Mouse (Mus musculus): ENCODE results near the gene Clasp1. TPM values are rescaled to one million over a fixed set of nuclear protein-coding genes. Genes with fewer than 3 reads are reported as not detected.

Clasp1 gene
- total RNA-seq, 1 experiment from 2014 or later = 66.0 TPM

DNA sequence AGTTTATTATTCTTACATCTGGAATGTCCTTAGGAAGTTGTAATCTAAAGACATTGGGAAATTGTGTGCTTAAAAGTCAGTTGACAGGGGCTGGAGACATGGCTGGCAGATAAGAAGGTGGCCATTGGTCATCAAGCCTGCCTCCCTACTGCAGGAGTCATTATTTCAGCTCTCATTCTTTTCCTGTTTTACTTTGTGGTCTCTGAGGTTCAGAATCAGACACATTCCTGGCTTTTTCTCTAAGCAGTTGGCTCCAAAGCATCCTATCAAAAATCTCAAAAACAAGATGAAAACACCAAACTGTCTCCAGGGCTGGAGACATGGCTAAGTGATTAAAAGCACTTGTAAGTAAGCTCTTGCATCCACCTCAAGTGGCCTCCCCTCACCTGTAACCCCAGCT, 49.5 kb downstream of the Clasp1 start:
- no peak for ATAC-seq (replicated peaks in 1 of 2; ENCODE audit: insufficient read depth in 1 of 2, low FRiP score in 2 of 2, low TSS enrichment in 1 of 2, low read depth in 1 of 2, poor library complexity in 2 of 2, severe bottlenecking in 2 of 2)

DNA sequence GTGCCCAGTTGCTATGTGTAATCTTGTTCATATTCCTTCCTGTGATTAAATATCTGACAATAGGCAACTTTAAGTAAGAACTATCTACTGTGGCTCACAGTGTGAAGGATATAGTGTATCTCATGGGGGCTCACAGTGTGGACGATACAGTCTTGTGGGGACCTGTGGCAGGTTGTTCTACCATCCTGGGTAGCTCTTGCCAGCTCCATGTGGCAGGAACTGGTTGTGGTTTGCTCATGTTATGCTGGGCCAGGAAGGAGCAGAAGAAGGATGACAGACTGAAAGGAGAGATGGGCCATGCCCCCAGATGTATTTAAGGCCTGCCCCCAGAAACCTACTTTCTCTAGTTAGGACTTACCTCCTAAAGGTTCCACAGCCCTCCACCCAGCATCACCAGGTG, 51.7 kb downstream of the Clasp1 start:
- ATAC-seq (replicated peaks in 1 of 2; ENCODE audit: insufficient read depth in 1 of 2, low FRiP score in 2 of 2, low TSS enrichment in 1 of 2, low read depth in 1 of 2, poor library complexity in 2 of 2, severe bottlenecking in 2 of 2) = peak; percentile 42 to 58; a peak in 2 of 4 replicates

DNA sequence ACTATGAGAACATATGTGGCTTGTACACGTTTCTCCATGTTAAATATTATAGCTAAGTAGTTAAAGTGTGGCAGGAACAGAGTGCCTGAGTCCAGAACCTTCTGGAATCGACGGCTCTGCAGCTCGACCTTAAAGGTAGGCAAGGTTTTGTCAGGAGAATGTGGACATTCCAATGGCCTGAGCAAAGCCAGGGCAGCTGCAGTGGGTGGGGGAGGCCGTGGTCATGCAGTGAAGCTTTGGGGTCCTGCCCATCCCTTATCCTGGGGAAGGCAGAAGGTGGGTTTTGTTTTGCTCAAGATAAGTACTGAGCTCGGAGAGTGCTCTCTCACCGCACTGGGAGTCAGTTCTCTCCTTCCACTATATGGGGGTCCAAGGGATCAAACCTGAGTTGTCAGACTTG, 55.6 kb downstream of the Clasp1 start:
- no peak for ATAC-seq (replicated peaks in 1 of 2; ENCODE audit: insufficient read depth in 1 of 2, low FRiP score in 2 of 2, low TSS enrichment in 1 of 2, low read depth in 1 of 2, poor library complexity in 2 of 2, severe bottlenecking in 2 of 2)

DNA sequence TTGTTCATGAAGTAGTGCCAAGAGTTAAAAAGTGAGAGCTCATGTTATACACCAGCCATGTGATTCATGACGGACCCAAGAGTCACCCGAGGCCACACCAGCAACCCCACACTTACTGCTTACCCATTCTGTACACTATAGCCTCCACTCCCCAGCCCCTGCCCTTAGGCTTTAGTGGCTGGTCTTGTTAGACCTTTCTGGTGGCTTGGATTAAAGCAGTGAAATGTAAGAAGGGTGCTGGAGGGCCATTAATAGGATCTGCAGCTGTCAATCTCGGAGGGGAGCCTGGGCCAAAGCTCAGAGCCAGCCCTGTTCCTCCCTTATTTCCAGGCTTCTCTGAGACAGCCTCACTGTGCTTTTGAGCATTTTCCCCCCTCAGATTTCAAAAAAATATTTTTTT, 56.1 kb downstream of the Clasp1 start:
- ATAC-seq (replicated peaks in 1 of 2; ENCODE audit: insufficient read depth in 1 of 2, low FRiP score in 2 of 2, low TSS enrichment in 1 of 2, low read depth in 1 of 2, poor library complexity in 2 of 2, severe bottlenecking in 2 of 2) = no peak

DNA sequence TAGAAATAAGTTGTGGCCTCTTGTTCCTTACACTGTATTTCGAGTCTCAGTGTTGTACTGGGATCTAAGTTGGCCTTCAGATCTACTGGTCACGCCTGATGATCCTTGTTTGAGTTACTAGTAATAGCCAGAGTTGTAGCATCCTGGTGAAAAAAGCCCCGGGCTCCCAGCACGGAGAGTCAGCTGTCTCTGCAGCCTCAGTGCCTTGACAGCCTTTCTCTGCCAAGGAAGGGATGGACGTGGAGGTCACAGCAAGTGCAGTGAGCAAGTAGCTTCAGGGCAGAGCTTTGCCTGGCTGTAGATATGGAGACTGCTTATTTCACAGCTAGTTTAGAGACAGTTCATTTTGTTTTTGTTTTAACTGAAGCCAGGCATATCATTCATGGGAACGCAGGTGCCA, 56.6 kb downstream of the Clasp1 start:
- ATAC-seq (replicated peaks in 1 of 2; ENCODE audit: insufficient read depth in 1 of 2, low FRiP score in 2 of 2, low TSS enrichment in 1 of 2, low read depth in 1 of 2, poor library complexity in 2 of 2, severe bottlenecking in 2 of 2) = no peak

DNA sequence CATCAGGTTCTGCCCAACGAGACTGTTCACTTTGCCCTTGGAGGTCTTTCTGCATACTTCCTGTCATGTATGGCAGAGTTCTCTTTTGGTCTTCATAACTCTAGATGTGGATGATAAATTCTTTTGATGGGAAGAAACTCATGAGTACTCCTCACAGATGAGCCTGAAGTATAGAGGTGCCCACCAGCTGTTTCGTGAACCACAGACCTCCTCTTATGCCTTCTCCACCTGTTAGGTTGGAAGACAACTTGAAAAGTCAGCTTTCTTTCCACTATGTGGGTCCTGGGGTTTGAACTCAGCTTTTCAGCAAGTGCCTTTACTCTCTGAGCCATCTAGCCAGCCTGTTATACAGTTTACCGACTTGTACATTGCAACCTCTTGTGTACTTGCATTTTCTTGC, 57.1 kb downstream of the Clasp1 start:
- no peak for ATAC-seq (replicated peaks in 1 of 2; ENCODE audit: insufficient read depth in 1 of 2, low FRiP score in 2 of 2, low TSS enrichment in 1 of 2, low read depth in 1 of 2, poor library complexity in 2 of 2, severe bottlenecking in 2 of 2)

DNA sequence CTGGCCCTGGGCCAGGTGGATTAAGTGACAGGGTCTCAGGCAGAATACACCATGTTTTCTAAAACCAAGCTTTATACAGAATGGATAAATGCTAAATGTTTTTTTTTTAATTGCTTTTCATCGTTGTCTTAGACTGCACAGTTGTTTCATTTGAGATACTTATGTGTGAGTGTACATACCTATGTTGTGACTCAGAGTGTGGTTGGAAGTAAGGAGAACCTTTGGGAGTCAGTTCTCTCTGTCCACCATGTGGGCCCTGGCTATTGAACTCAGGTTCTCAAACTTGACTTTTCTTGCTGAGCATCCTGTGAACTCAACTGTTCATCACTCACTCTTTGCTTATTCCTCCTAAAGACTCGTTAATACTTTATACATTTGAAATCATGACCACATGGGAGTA, 58.3 kb downstream of the Clasp1 start:
- ATAC-seq (replicated peaks in 1 of 2; ENCODE audit: insufficient read depth in 1 of 2, low FRiP score in 2 of 2, low TSS enrichment in 1 of 2, low read depth in 1 of 2, poor library complexity in 2 of 2, severe bottlenecking in 2 of 2) = no peak

DNA sequence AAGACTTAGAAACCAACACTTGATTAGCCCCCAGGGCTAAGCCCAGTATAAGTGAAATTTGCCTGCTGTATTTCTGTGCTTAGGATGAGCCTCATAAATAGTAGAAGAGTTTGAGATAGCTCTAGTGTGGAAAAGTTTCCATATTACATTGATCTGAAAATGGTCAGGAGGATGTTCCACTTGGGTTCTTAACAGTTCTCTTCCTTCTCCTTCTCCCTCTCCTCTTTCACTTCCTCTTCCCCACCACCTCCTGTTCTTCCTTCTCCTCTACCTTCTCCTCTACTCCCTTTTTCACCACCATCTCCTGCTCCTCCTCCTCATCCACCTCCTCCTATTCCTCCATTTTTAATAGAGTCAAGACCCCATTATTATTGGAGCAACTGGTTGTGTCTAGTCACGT, 59.4 kb downstream of the Clasp1 start:
- ATAC-seq (replicated peaks in 1 of 2; ENCODE audit: insufficient read depth in 1 of 2, low FRiP score in 2 of 2, low TSS enrichment in 1 of 2, low read depth in 1 of 2, poor library complexity in 2 of 2, severe bottlenecking in 2 of 2) = no peak

DNA sequence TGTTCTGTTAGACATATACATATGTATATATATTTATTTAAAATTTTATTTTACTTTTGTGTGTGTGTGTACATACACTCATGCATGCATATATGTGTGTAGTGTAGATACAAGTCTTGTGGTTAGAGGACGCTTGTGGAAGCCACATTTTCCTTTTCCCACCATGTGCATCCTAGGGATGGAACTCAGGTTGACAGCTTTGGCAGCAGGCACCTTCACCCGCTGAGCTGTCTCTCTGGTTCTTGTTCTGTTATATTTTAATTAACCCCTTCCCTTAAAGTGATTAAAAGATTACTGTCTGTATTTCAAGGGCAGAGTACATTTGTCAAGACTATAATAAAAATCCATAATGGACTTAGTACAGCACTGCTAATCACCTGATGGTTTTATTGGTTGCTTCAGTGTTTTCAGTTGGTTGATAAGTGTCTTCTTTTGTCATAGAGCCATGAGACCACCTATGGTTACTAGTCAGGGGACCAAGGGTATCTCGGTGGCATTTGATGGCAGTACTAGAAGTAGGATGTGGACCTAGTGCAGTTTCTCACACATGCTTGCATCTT, 62.1 kb downstream of the Clasp1 start:
- ATAC-seq (replicated peaks in 1 of 2; ENCODE audit: insufficient read depth in 1 of 2, low FRiP score in 2 of 2, low TSS enrichment in 1 of 2, low read depth in 1 of 2, poor library complexity in 2 of 2, severe bottlenecking in 2 of 2) = no peak

DNA sequence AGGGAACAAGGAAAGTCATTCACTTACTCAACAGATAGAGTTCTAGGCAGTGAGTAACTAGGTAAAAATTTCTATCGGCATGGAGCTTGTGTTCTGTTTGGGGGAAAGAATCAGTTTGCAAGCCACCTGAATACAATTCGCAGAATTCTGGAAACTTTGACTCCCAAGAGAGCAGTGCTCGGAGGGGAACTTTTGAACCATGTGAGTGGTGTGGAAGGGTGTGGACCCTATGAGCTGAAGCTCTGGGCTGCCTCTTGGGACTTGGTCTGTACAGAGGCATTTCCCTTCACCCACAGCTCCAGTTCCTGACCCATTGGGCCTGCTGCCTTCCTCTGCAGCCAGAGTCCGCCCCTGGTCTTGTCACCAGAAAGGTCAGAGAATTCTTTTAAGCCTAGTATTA, 64.7 kb downstream of the Clasp1 start:
- ATAC-seq (replicated peaks in 1 of 2; ENCODE audit: insufficient read depth in 1 of 2, low FRiP score in 2 of 2, low TSS enrichment in 1 of 2, low read depth in 1 of 2, poor library complexity in 2 of 2, severe bottlenecking in 2 of 2) = no peak

DNA sequence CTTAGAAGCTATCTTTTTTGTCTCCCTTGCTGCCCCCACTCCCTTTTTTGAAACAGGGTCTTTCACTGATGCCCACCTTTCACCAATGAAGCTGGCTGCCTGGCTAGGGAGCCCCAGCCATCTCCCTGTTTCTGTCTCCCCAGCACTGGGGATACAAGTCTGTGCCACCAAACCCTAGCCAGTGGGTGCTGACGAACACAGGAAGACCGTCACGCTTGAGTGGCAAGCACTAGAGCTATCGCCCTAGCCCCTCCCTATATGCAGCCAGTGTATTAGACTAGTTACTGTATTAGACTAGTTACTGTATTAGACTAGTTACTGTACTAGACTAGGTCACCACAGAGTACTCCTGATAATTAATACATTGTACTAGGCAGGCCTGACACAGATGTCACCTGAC, 66.0 kb downstream of the Clasp1 start:
- no peak for ATAC-seq (replicated peaks in 1 of 2; ENCODE audit: insufficient read depth in 1 of 2, low FRiP score in 2 of 2, low TSS enrichment in 1 of 2, low read depth in 1 of 2, poor library complexity in 2 of 2, severe bottlenecking in 2 of 2)

DNA sequence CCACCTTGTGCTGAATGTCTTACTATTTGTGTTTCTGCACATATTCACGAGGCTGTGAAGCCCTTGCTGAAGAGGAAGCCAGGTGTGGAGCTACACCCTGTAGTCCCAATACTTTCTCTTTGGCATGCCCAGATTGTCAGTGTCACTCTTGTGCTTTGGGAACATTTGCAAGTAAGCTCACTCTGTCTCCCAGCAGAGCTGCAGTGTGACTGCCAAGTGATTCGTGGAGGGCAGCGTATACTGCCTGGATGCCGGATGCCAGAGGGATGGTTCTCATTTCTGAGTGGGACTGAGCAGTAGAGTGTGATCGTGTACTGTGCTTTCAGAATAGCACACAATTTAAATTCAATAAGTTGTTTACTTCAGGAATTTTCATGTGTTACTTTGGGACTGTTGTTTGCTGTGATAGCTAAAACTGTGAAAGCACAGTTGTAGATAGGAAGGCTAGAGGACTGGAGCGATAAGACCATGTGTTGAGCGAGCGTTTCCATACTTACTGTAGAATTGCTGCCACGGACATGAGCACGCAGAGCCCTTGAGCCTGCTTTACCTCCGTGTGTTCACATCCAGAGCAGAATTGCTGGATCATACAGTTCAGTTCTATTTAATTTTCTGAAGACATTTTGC, 68.5 kb downstream of the Clasp1 start:
- no peak for ATAC-seq (replicated peaks in 1 of 2; ENCODE audit: insufficient read depth in 1 of 2, low FRiP score in 2 of 2, low TSS enrichment in 1 of 2, low read depth in 1 of 2, poor library complexity in 2 of 2, severe bottlenecking in 2 of 2)

DNA sequence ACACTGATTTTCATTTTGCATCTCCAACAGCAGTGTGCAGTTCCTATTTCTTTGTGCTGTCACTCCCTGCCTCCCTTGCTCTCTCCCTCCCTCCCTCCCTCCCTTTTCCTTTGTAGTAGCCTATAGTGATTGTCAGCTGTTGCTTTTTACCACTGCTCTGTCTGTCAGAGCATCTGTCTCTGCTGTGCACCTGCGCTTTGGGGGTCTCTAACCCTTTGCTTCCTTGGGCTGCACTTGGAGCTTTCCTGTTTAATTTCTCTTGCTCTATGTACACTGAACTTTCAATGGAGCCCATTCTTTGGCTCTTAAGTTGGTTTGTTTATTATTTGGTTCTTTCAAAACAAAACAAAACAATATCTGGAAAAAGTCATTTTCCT, 69.0 kb downstream of the Clasp1 start:
- no peak for ATAC-seq (replicated peaks in 1 of 2; ENCODE audit: insufficient read depth in 1 of 2, low FRiP score in 2 of 2, low TSS enrichment in 1 of 2, low read depth in 1 of 2, poor library complexity in 2 of 2, severe bottlenecking in 2 of 2)

DNA sequence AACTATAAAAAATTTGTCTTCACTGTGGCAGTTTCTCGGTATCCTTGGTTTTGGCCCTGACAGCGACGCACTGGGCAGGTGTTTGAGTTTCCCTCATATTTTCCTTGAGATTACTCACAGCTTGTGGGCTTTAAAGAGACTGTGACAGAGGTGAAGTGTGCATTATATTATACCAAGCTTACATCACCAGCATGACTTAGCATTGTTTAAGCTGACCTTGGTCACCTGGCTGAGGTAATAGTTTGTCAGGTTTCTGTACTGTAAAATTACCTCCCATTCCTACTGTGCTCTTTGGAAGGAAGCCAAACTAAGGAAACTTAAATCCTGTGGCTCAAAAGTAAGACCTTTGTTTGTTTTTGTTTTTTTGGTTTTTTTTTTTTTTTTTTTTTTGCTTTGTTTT, 69.4 kb downstream of the Clasp1 start:
- no peak for ATAC-seq (replicated peaks in 1 of 2; ENCODE audit: insufficient read depth in 1 of 2, low FRiP score in 2 of 2, low TSS enrichment in 1 of 2, low read depth in 1 of 2, poor library complexity in 2 of 2, severe bottlenecking in 2 of 2)

DNA sequence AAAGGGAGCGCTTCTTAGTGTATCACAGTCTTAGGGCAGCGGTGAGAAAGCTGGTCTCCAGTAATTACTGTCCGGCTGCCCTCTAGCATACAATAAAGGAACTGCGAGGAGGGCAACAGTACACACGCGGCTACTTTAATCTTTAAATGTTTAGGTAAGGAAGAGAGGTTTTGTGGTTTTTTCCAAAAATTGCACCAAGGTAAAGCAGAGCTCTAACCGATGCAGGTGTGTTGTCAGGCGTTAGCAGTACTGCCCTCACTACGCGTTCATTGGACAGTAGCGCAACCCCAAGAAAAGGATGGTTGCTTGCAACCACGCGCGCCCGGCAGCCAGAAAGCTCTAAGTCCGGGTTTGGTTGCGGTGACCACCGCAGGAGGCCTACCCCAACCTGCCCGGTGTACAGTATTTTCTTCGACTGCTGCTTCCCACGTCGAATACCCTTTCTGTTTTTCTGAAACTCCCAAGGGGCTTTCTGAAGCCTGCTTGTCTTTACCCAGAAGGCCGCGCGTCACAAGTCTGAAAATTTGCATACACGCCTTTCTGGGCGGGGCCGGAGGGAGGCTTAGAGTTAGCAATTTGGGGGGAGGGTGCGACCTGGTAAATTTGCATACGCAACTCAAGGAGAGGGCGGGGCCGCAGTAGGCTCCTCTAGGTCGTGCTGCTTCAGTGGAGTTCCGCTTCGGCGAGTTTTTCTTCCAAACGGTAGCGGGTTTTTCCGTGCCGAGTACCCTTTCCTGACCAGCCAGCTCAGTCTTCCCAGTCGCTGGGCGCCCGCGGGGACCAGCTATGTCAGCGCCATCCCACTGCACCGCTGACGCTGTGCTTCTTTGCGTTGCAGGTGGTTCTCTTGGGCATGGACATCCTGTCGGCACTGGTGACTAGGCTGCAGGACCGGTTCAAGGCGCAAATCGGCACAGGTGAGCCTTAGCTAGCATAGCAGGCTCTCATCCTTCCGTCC, 70.4 kb downstream of the Clasp1 start:
- ATAC-seq (replicated peaks in 1 of 2; ENCODE audit: insufficient read depth in 1 of 2, low FRiP score in 2 of 2, low TSS enrichment in 1 of 2, low read depth in 1 of 2, poor library complexity in 2 of 2, severe bottlenecking in 2 of 2) = peak; percentile 83 to 89

DNA sequence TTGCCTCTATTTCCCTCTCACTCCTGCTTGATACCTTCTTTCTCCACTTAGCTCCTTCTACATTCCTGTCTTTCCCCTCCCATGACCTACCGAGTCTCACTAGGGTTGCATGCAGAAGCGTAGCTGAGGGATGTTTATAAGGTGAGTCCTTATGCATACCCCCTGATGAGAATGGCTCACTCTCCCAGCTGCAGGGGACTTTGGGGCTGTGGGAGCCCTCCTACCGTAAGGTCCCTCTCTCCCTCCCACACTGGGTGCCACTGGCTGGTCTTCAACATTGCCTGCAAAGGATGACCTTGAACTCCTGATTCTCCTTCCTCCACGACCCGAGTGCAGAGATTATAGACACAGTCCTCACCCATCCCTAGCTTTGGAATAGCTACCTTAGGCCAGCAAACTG, 71.9 kb downstream of the Clasp1 start:
- no peak for ATAC-seq (replicated peaks in 1 of 2; ENCODE audit: insufficient read depth in 1 of 2, low FRiP score in 2 of 2, low TSS enrichment in 1 of 2, low read depth in 1 of 2, poor library complexity in 2 of 2, severe bottlenecking in 2 of 2)

DNA sequence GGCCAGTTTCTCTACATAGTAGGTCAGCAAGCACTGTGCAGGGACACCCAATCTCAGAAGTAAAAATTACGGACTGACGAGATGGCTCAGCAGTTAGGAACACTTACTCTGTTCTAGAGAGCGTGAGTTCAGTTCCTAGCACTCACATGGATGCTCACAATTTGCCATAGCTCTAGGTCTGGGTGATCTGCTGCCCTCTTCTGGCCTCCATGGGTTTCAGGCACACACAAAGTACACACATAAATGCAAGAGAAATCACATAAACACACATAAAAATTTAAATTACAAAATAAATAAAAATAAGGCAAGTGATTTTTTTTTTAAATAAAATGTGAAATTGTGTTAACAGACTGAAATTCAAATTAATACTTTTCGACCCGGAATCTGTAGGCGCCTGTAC, 77.2 kb downstream of the Clasp1 start:
- no peak for ATAC-seq (replicated peaks in 1 of 2; ENCODE audit: insufficient read depth in 1 of 2, low FRiP score in 2 of 2, low TSS enrichment in 1 of 2, low read depth in 1 of 2, poor library complexity in 2 of 2, severe bottlenecking in 2 of 2)

DNA sequence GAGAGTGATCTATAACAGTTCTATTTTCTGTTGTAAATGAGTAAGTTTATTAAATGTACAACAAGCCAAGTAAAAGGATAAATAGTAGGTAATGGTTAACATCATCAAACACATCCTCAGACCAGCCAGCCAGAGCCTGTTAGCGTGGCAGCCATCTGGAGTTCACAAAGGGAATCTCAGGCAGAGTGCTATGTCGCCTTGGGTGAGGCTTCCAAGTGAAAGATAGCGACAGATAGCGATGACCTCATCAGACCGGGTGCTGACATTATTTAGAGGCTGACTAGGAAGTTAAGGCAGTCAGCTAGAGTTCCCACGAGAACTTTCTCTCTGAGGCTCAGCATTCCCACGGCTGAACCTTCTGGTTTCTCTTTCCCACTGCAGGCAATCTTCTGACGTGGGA, 83.5 kb downstream of the Clasp1 start:
- no peak for ATAC-seq (replicated peaks in 1 of 2; ENCODE audit: insufficient read depth in 1 of 2, low FRiP score in 2 of 2, low TSS enrichment in 1 of 2, low read depth in 1 of 2, poor library complexity in 2 of 2, severe bottlenecking in 2 of 2)
